Mouse (Mus musculus) olfactory bulb, adult 2 months (tissue): ENCODE data around the gene Cfdp1. TPM values are rescaled to one million over a fixed set of nuclear protein-coding genes. Genes with fewer than 3 reads are reported as not detected.

ENCODE experiments used
- H3K27ac ChIP-seq: fragments of 200-500 bp; 2 replicates; pipeline ENCODE4 v1.5.1; 2012; ENCODE audit warnings: low read depth, low read length; ENCODE audit not compliant: insufficient read depth
- H3K4me1 ChIP-seq: fragments of 200-500 bp; 2 replicates; pipeline ENCODE4 v1.6.1; 2012; ENCODE audit warnings: low read length; ENCODE audit not compliant: control insufficient read depth, insufficient read depth
- H3K4me3 ChIP-seq: fragments of 200-500 bp; 2 replicates; pipeline ENCODE4 v1.5.1; 2012; ENCODE audit warnings: mild to moderate bottlenecking, low read depth, low read length, moderate library complexity; ENCODE audit not compliant: insufficient read depth
- CTCF ChIP-seq: fragments of 200-500 bp; IDR thresholded peaks from 2 replicates; pipeline ENCODE4 v1.5.1; 2012; ENCODE audit warnings: low read depth, mild to moderate bottlenecking, low read length, moderate library complexity; ENCODE audit not compliant: insufficient read depth
- POLR2A ChIP-seq: fragments of 200-500 bp; IDR thresholded peaks from 2 replicates; pipeline ENCODE4 v1.6.1; 2012; ENCODE audit warnings: mild to moderate bottlenecking, low read depth, low read length, moderate library complexity; ENCODE audit not compliant: insufficient read depth
- WGBS: fragments of 180-500 bp; shearing (Covaris S2); methylation state at CpG from one replicate; pipeline ENCODE4 v1.1.7; 2018; 5-methylcytosine and 5-hydroxymethylcytosine counted together
- polyA plus RNA-seq: library from polyadenylated mRNA; stranded (reverse); fragments of >200 nt; gene quantifications from 2 replicates; pipeline ENCODE4 v1.2.4, GENCODE M21; 2012; ENCODE audit warnings: low replicate concordance; ENCODE audit not compliant: missing spikeins, insufficient read depth, insufficient read length

Gene Cfdp1
- polyA plus RNA-seq, 1 experiment: not detected

DNA sequence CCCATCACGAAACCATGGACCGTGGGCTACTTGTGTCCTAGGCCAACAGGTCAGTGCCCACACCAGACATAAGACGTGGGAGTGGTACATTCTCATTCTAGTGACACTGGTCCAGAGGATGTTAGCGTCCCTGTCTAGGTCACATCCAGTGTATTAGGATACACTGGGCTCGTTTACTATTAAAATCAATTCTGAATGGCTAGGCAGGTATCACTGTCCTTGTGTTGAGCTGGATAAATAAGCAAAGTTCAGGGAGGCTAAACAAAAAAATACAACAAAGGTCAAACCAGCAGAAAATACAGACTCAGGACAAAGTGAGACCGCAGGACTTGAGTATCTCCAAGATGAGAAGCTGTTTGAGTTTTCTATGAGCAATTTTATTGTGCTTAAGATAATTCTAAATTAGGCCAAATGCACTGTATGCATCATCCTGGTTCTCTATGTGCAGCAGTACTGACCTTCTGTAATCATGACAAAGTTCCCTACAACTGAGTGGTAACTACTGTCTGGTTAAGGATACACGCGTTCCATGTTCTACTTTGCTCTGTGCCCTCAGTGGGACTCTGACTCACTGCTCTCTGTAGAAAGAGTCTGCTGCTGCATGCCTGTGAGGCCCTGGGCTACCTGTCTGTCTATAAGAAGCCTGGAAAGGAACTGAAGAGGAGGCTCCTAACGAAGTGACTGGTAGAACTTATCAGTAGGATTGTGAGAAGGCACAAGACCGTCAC is 73.2 kb downstream of the Cfdp1 start:
- H3K4me1 ChIP-seq: no peaks in the 10 kb centered on the region
- H3K4me3 ChIP-seq: no peak overlapping the region
- TF ChIP-seq POLR2A (no peak), CTCF (no peak)
- H3K27ac ChIP-seq: no peak overlapping the region
- WGBS: 95% methylated on average over 10 of the region's 10 CpGs

DNA sequence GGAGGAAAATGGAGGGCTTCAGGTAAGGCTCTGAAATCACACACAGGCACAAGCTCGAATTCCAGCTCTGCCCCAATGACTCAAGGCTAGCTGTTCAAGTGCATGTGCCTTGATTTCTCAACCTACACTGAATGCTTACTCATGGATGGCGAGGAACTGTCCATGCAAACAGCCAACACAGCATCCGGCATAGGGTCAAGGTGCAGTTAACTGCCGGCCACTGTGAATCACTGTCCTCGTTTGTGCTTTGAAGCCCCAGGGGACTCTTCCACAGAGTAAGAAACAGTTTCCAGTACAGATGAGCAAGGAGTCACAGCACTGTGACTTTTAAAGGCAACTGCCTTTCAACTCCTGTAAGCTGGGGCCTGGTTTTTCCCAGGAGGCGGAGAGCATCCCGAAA is 74.4 kb downstream of the Cfdp1 start:
- WGBS: 91% methylated on average over 7 of the region's 7 CpGs
- Histone ChIP-seq H3K4me3 (no peak overlapping the region), H3K27ac (no peak overlapping the region), H3K4me1 (no peaks in the 10 kb centered on the region)
- TF ChIP-seq POLR2A (no peak), CTCF (no peak)

DNA sequence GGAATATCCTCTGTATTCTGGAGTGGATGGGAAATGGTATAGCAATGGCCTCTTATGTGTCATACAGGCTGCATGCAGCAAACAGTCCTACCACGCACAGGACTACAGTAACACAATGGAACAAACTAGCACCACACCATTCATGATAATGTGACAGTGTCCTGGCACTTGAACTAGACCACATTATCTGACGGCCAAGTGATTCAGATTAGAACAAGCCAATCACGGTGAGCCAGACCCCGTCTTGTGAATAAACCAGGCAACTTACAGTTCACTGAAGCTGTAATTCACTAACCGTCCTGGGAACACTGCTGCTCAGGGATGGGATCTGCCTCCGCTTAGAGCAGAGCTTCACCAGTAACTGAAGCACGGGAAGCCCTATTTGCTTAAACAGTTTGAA is 75.3 kb downstream of the Cfdp1 start:
- Histone ChIP-seq H3K4me1 (no peaks in the 10 kb centered on the region), H3K4me3 (no peak overlapping the region), H3K27ac (no peak overlapping the region)
- 81% methylated on average over 7 of the region's 7 CpGs for WGBS
- TF ChIP-seq POLR2A (no peak), CTCF (no peak)

DNA sequence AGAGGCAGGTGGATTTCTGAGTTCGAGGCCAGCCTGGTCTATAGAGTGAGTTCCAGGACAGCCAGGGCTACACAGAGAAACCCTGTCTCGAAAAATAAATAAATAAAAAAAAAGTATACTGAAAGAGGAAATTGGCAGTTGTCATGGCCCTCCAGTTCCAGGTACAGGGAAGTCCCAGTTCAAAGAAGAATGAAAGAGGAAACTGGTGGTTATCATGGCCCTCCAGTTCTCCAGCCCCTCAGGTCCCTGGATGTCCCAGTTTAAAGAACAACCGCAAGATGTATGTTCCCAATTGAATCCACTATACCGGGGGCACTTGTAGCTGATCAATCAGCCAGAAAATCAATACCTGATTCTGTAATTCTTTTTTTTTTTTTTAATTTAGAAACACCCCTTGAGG is 77.6 kb downstream of the Cfdp1 start:
- H3K4me3 ChIP-seq: no peak overlapping the region
- H3K4me1 ChIP-seq: no peaks in the 10 kb centered on the region
- TF ChIP-seq CTCF (no peak), POLR2A (no peak)
- WGBS: 99% methylated on average over 4 of the region's 4 CpGs
- H3K27ac ChIP-seq: no peak overlapping the region

DNA sequence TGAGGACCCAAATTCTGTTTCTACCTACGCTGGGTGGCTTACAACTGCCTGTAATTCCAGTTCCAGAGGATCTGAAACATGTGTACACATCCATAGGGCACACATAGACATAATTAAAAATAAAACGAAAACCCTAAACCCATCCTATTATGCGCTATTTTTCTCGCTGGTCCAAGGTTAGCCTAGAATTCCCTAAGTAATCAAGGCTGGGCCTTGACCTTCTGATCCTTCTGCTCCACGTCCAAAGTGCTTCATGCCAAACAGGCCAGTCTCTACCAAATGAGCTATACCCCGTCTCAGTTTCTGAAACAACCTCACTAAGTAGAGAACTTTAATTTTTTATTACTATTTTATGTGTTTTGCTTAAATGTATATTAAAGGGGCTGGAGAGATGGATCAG is 78.3 kb downstream of the Cfdp1 start:
- TF ChIP-seq CTCF (no peak), POLR2A (no peak)
- WGBS: 98% methylated on average over 6 of the region's 6 CpGs
- Histone ChIP-seq H3K27ac (no peak overlapping the region), H3K4me3 (no peak overlapping the region), H3K4me1 (no peaks in the 10 kb centered on the region)

- no peak for TF ChIP-seq POLR2A
- 98% methylated on average over 5 of the region's 5 CpGs for WGBS
- H3K4me3 ChIP-seq: no peak overlapping the region
- peaks cover 5% of the 10 kb centered on the region for H3K4me1 ChIP-seq
- H3K27ac ChIP-seq: no peak overlapping the region
Observed at GRCm38 (mm10) chr8:111773476-111773875, 80.6 kb downstream of the Cfdp1 start.

DNA sequence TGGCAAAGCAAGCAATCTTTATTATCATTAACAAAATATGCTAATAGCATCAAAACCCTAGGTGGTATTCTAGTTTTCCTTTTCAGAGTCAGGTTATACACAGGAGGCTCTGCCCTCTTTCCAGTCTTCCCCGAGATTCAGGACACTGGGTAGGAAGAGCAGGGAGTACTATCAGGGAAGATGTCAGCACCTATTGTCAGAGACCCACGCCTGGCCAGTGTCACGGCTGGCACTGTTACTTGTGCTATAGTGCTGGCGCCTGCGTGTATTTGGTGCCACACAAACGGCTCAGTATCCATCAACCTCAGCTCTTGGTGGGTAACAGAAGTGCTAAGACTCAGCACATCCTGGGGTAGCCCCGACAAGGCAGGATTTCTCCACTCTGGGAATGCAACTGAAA is 81.0 kb downstream of the Cfdp1 start:
- H3K27ac ChIP-seq: no peak overlapping the region
- TF ChIP-seq POLR2A (no peak), CTCF (no peak)

DNA sequence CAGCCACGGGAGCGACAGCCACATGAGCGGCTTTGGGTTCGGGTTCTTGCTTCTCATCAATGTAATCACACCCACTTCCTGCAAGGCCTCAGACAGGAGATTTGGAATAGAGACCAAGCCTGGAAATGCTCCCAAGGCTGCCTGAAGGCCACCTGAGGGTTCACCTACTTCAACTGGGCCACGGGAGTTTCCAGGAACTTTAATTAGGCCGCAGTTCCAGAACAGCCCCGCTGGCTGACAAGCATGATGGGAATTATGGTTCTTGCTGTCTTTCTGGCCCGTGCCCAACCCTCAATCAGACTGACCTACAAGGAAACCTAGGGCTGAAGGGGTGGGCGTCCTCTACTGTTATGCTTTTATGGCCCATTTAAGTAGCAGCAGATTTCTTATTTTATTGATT is 82.0 kb downstream of the Cfdp1 start:
- no peak overlapping the region for H3K4me3 ChIP-seq
- TF ChIP-seq CTCF (no peak), POLR2A (no peak)
- no peak overlapping the region for H3K27ac ChIP-seq
- peaks cover 5% of the 10 kb centered on the region for H3K4me1 ChIP-seq
- WGBS: 94% methylated on average over 9 of the region's 9 CpGs

More for the DNA sequence above, 81.0 kb downstream of the Cfdp1 start:
- Histone ChIP-seq H3K4me3 (no peak overlapping the region), H3K4me1 (peaks cover 5% of the 10 kb centered on the region)
- 96% methylated on average over 7 of the region's 7 CpGs for WGBS

DNA sequence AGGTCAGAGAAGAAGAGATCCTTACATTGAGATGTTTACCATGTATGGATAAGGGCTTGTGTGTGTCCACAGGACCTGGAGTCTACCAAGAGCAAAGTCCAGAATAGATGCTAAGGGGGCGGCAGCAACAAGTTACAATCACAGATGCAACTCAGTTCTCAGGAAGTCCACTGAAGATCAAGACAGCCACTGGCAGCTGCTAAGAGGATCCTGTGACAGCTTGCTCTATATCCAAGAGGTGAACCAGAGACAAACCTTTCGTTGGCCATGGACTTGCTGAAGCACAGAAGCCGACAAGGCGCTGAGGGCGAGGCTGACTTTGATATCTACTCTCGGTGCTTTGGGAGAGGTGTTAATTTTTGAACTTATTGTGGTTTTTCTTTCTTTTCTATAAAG is 82.5 kb downstream of the Cfdp1 start:
- Histone ChIP-seq H3K27ac (no peak overlapping the region), H3K4me3 (no peak overlapping the region), H3K4me1 (peaks cover 5% of the 10 kb centered on the region)
- TF ChIP-seq POLR2A: no peak
- TF ChIP-seq CTCF: no peak
- 95% methylated on average over 6 of the region's 6 CpGs for WGBS
